ENCODE assay signal across 9 mouse cellular contexts in genomic region chr4:42916617-42917401, GRCm38 (mm10). TPM values are rescaled to one million over a fixed set of nuclear protein-coding genes. Genes with fewer than 3 reads are reported as not detected.
A peak's percentile ranks its signal among the peaks of the same experiment; 100 is the strongest.
DNase-seq lines count a peak whose midpoint lies in the region; ATAC-seq and TF ChIP-seq lines count a peak whose summit lies in the region.
"Had no signal": no experiment of that assay in that cellular context is flagged by ENCODE, and none has a peak within 500 bp of the region (broad histone marks: within the 10 kb centered on the region; RNA-seq: fewer than 3 reads in every experiment).

Gene Phf24, plus strand, starts transcription at chr4:42916660.

- in situ Hi-C loops in CH12.LX (cut with MboI; ENCODE audit: low pct_ligation_motif_present, low pct_unique_long_range_greater_than_20kb, low sequenced_read_pairs): no loop called here
- in situ Hi-C loops in ES-E14 (cut with MboI; ENCODE audit: low sequenced_read_pairs in 2 of 2, unreplicated experiment in 2 of 2): no loop called here

- dilution Hi-C loops in CH12.LX (cut with MboI; ENCODE audit: extremely low pct_ligation_motif_present, extremely low pct_unique_long_range_greater_than_20kb, low sequenced_read_pairs): no loop called here

- H3K9me3 ChIP-seq in CH12.LX (replicated peaks; ENCODE audit: low read length) (peaks cover 2% of the 10 kb centered on the region), ES-E14 (ENCODE audit: control insufficient read depth, insufficient read depth, low read depth, low read length) (no peaks in the 10 kb centered on the region)
- no peaks in the 10 kb centered on the region for H3K9me3 ChIP-seq in stomach, embryonic 15.5 days

- H3K4me3 ChIP-seq in CH12.LX (replicated peaks in 1 of 3; ENCODE audit: low read depth in 2 of 3, low read length in 2 of 3, poor library complexity in 1 of 3): no peak within 1 kb of the TSS
- peak within 1 kb of the TSS; percentile 67 to 77; a peak in 3 of 4 replicates for H3K4me3 ChIP-seq in ES-E14 (ENCODE audit: insufficient read depth in 1 of 2, low read depth in 1 of 2, low read length in 2 of 2, poor library complexity in 1 of 2, severe bottlenecking in 1 of 2)
- H3K4me3 ChIP-seq in stomach, embryonic 15.5 days (replicated peaks): peak within 1 kb of the TSS; percentile 54
- H3K4me3 ChIP-seq: erythroblast, embryonic 14.5 days had no signal

- H3K27ac ChIP-seq in CH12.LX (ENCODE audit: insufficient read depth, low read depth) (no peak within 1 kb of the TSS), ES-E14 (ENCODE audit: insufficient read depth, low read depth, low read length, poor library complexity, severe bottlenecking) (no peak within 1 kb of the TSS)
- no peak within 1 kb of the TSS for H3K27ac ChIP-seq in stomach, embryonic 15.5 days

- intact Hi-C loops in heart, postnatal 14 days (cut with DNase I): loop anchor here (2.0 kb wide), 1 partner anchor 30 kb away; no protein-coding TSS in a partner anchor

- H3K9ac ChIP-seq in CH12.LX (ENCODE audit: insufficient read depth, low read depth) (no peak within 1 kb of the TSS), ES-E14 (ENCODE audit: insufficient read depth, low read depth, low read length, poor library complexity, severe bottlenecking) (peak within 1 kb of the TSS; percentile 54)
- H3K9ac ChIP-seq in stomach, embryonic 15.5 days: peak within 1 kb of the TSS; percentile 47

- H3K79me2 ChIP-seq in CH12.LX (replicated peaks; ENCODE audit: control insufficient read depth, extremely low read depth, insufficient read depth, poor library complexity, severe bottlenecking): no peaks in the 10 kb centered on the region

- peaks cover 81% of the 10 kb centered on the region for H3K27me3 ChIP-seq in CH12.LX (replicated peaks)
- peaks cover 39% of the 10 kb centered on the region for H3K27me3 ChIP-seq in stomach, embryonic 15.5 days (replicated peaks)

- no peak for TF ChIP-seq POLR2A in CH12.LX (IDR thresholded peaks at IDR 0.05; ENCODE audit: low read depth, low read length)

- H3K36me3 ChIP-seq in CH12.LX (replicated peaks in 1 of 2; ENCODE audit: control insufficient read depth in 1 of 2, insufficient read depth in 1 of 2, low read length in 1 of 2) (no peaks in the 10 kb centered on the region), ES-E14 (ENCODE audit: control insufficient read depth, insufficient read depth, low read length, poor library complexity, severe bottlenecking) (no peaks in the 10 kb centered on the region)
- no peaks in the 10 kb centered on the region for H3K36me3 ChIP-seq in stomach, embryonic 15.5 days

- ATAC-seq in stomach, embryonic 15.5 days (ENCODE audit: insufficient read depth, low FRiP score, low read depth): peak; percentile 73

- TF ChIP-seq CTCF in CH12.LX (conservative IDR thresholded peaks at IDR 0.05 in 1 of 2, IDR thresholded peaks at IDR 0.05 in 1 of 2; ENCODE audit: low read depth in 2 of 2, low read length in 2 of 2): no peak

- DNase-seq in CH12.LX (ENCODE audit: extremely low read depth) (no peak), ES-E14 (ENCODE audit: low read depth, low spot score) (no peak)
- DNase-seq in embryo, embryonic 10.5 days (ENCODE audit: low spot score): peak; percentile 41
- peak; percentile 44 to 69 for DNase-seq in heart, postnatal 14 days
- peak in 1 of 2 experiments; percentile 32 for DNase-seq in layer of hippocampus, postnatal 25 days (ENCODE audit: extremely low spot score in 1 of 2, low spot score in 1 of 2)
- DNase-seq in lung, postnatal 14 days: peak; percentile 18
- no peak for DNase-seq in frontal cortex, postnatal 14 days (ENCODE audit: low spot score in 2 of 2)

- H3K4me1 ChIP-seq in CH12.LX (ENCODE audit: control insufficient read depth in 1 of 2, insufficient read depth in 2 of 2): no peaks in the 10 kb centered on the region
- H3K4me1 ChIP-seq in ES-E14 (ENCODE audit: control insufficient read depth in 2 of 2, insufficient read depth in 2 of 2, low read length in 2 of 2, poor library complexity in 1 of 2): no peaks in the 10 kb centered on the region
- no peaks in the 10 kb centered on the region; the same call in 1 of the 2 replicates for H3K4me1 ChIP-seq in stomach, embryonic 15.5 days

- no peak for TF ChIP-seq RAD21 in CH12.LX (IDR thresholded peaks at IDR 0.05; ENCODE audit: low read depth, low read length)

- 0 out of 2 replicates have a peak within 1 kb of the TSS, but pooled peaks have one; percentile 4 for H3K4me2 ChIP-seq in CH12.LX (ENCODE audit: insufficient read depth, low read depth, poor library complexity, severe bottlenecking)
- H3K4me2 ChIP-seq in stomach, embryonic 15.5 days: peak within 1 kb of the TSS; percentile 90

- TF ChIP-seq EP300 in CH12.LX (IDR thresholded peaks at IDR 0.05; ENCODE audit: low read length): no peak

- WGBS in stomach, embryonic 15.5 days: under 1% methylated on average over 59 of the region's 90 CpGs

TF ChIP-seq in CH12.LX, 34 proteins besides CTCF, POLR2A, EP300 and RAD21:
- TF ChIP-seq PAX5 (IDR thresholded peaks at IDR 0.05; ENCODE audit: low read length): no peak
- TF ChIP-seq CHD2 (IDR thresholded peaks at IDR 0.05; ENCODE audit: low read length): no peak
- TF ChIP-seq RCOR1 (conservative IDR thresholded peaks at IDR 0.05; ENCODE audit: low read depth, low read length): no peak
- TF ChIP-seq TBP (conservative IDR thresholded peaks at IDR 0.05; ENCODE audit: low read depth, low read length): no peak
- no peak for TF ChIP-seq UBTF (IDR thresholded peaks at IDR 0.05; ENCODE audit: low read depth, low read length)
- TF ChIP-seq MAZ (IDR thresholded peaks at IDR 0.05; ENCODE audit: low read depth, low read length): no peak
- no peak for TF ChIP-seq MYC (IDR thresholded peaks at IDR 0.05; ENCODE audit: low read depth, low read length)
- TF ChIP-seq ZNF384 (IDR thresholded peaks at IDR 0.05; ENCODE audit: low read depth, low read length): no peak
- TF ChIP-seq ZMIZ1 (IDR thresholded peaks at IDR 0.05; ENCODE audit: low read depth, low read length): no peak
- TF ChIP-seq ELF1 (IDR thresholded peaks at IDR 0.05; ENCODE audit: low read depth, low read length): no peak
- TF ChIP-seq E2F4 (IDR thresholded peaks at IDR 0.05; ENCODE audit: insufficient replicate concordance, low read depth, low read length): no peak
- TF ChIP-seq ZKSCAN1 (IDR thresholded peaks at IDR 0.05; ENCODE audit: borderline replicate concordance, low read depth, low read length): no peak
- TF ChIP-seq JUND (conservative IDR thresholded peaks at IDR 0.05; ENCODE audit: low read depth, low read length): no peak
- TF ChIP-seq POLR2AphosphoS2 (IDR thresholded peaks at IDR 0.05; ENCODE audit: low read depth, low read length): no peak
- no peak for TF ChIP-seq TCF12 (IDR thresholded peaks at IDR 0.05; ENCODE audit: low read depth, low read length)
- no peak for TF ChIP-seq MEF2A (IDR thresholded peaks at IDR 0.05; ENCODE audit: borderline replicate concordance, low read depth, low read length)
TF ChIP-seq in CH12.LX: peak in this region for 0.

TF ChIP-seq in ES-E14, 5 proteins besides CTCF, POLR2A, EP300 and RAD21:
- TF ChIP-seq ZC3H11A (IDR thresholded peaks at IDR 0.05; ENCODE audit: borderline replicate concordance, low read depth, low read length) (no peak), ZNF384 (IDR thresholded peaks at IDR 0.05; ENCODE audit: low read depth, low read length) (no peak), MAFK (IDR thresholded peaks at IDR 0.05; ENCODE audit: insufficient read depth, low read depth, low read length) (no peak), HCFC1 (IDR thresholded peaks at IDR 0.05; ENCODE audit: borderline replicate concordance, insufficient read depth, low read length) (no peak), CHD2 (IDR thresholded peaks at IDR 0.05; ENCODE audit: low read depth, low read length) (no peak)
TF ChIP-seq in ES-E14: peak in this region for 0.

RNA-seq across cellular contexts. Expression of gene Phf24, which starts in this region (rescaled TPM):
- not detected in 2 replicates for total RNA-seq in CH12.LX (2012; rRNA removed)
- not detected in 2 replicates for total RNA-seq in CH12.LX (2014; rRNA removed)
- polyA plus RNA-seq in CH12.LX (2012; ENCODE audit: insufficient read length, low read depth): not detected in 2 replicates
- total RNA-seq in ES-E14 (2012; rRNA removed): 0.04 TPM in 1 of 2 replicates, not detected in the other
- 1 to 10 TPM; 6.0 to 8.4 TPM for total RNA-seq in heart, postnatal 14 days (2021)
- total RNA-seq in layer of hippocampus, postnatal 25 days (2021): 100 to 1,000 TPM; 137 to 149 TPM
- polyA plus RNA-seq in stomach, embryonic 15.5 days (2015; fragmentation: Nextera tagmentation; extraction: Ambion mirVana): 1.1 and 2.1 TPM in 2 replicates
- polyA plus RNA-seq: erythroblast, embryonic 14.5 days had no signal

Comparison
In these comparisons a context has a peak if more than half of its experiments do, and no peak if none do; other contexts are left out.
1. RNA of gene Phf24 (total RNA-seq): 137 to 149 TPM in layer of hippocampus, postnatal 25 days; 6.0 to 8.4 TPM in heart, postnatal 14 days, 0.04 TPM in ES-E14 and not detected in CH12.LX; every median in the first group is over 10 times any median in the second.
2. DNase-seq: peak in embryo, embryonic 10.5 days (single experiment), heart, postnatal 14 days (2 of 2) and lung, postnatal 14 days (single experiment); none in CH12.LX (single experiment), ES-E14 (single experiment) and frontal cortex, postnatal 14 days (0 of 2).
3. H3K4me3 ChIP-seq: peak in ES-E14 (2 of 2) and stomach, embryonic 15.5 days (single experiment); none in CH12.LX (0 of 3).